Mouse (Mus musculus) cortical plate, adult 2 months (tissue): ENCODE results near the gene P2ry12. TPM values are rescaled to one million over a fixed set of nuclear protein-coding genes. Genes with fewer than 3 reads are reported as not detected.

Experiments
- H3K27ac ChIP-seq: fragments of 200-500 bp; 2 replicates; pipeline ENCODE4 v1.5.1; 2012; ENCODE audit warnings: low read length, control low read depth, inconsistent platforms; ENCODE audit not compliant: insufficient read depth
- H3K4me1 ChIP-seq: fragments of 200-500 bp; 2 replicates; pipeline ENCODE4 v1.6.1; 2011; ENCODE audit warnings: low read length; ENCODE audit not compliant: control insufficient read depth, insufficient read depth
- H3K4me3 ChIP-seq: fragments of 200-500 bp; 2 replicates; pipeline ENCODE4 v1.5.1; 2011; ENCODE audit warnings: mild to moderate bottlenecking, low read length, control low read depth; ENCODE audit not compliant: insufficient read depth
- CTCF ChIP-seq: fragments of 200-500 bp; IDR thresholded peaks from 2 replicates; pipeline ENCODE4 v1.5.1; 2011; ENCODE audit warnings: mild to moderate bottlenecking, control low read depth, low read length; ENCODE audit not compliant: insufficient read depth; ENCODE audit errors: extremely low read depth
- POLR2A ChIP-seq: fragments of 200-500 bp; IDR thresholded peaks from 2 replicates; pipeline ENCODE4 v1.6.1; 2011; ENCODE audit warnings: mild to moderate bottlenecking, low read length, control low read depth; ENCODE audit not compliant: insufficient read depth; ENCODE audit errors: extremely low read depth
- polyA plus RNA-seq: library from polyadenylated mRNA; depleted of rRNA; stranded (reverse); fragments of >200 nt; gene quantifications from 2 replicates; pipeline ENCODE4 v1.2.3, GENCODE M21; 2012

Gene P2ry12
- polyA plus RNA-seq, 1 experiment, result 91.0 TPM

GRCm38 (mm10) chr3:59277502-59278253, 15.0 kb upstream of the P2ry12 start:
- H3K4me3 ChIP-seq, result no peak overlapping the region
- H3K27ac ChIP-seq, result no peak overlapping the region
- H3K4me1 ChIP-seq, result no peaks in the 10 kb centered on the region
- no peak for TF ChIP-seq POLR2A
- no peak for TF ChIP-seq CTCF

GRCm38 (mm10) chr3:59270811-59271210, 8.1 kb upstream of the P2ry12 start:
- TF ChIP-seq CTCF (no peak), POLR2A (no peak)
- Histone ChIP-seq H3K4me3 (no peak overlapping the region), H3K4me1 (no peaks in the 10 kb centered on the region), H3K27ac (no peak overlapping the region)

- Histone ChIP-seq H3K4me1 (no peaks in the 10 kb centered on the region), H3K27ac (peak overlapping the region; percentile 33; the same call in 1 of the 2 replicates), H3K4me3 (no peak overlapping the region)
- TF ChIP-seq POLR2A (no peak), CTCF (no peak)
Measured at GRCm38 (mm10) chr3:59263988-59264387, 1.3 kb upstream of the P2ry12 start.

GRCm38 (mm10) chr3:59263417-59263816, 746 bp upstream of the P2ry12 start:
- Histone ChIP-seq H3K27ac (0 out of 2 replicates have a peak overlapping the region, but pooled peaks have one; percentile 33), H3K4me3 (no peak overlapping the region), H3K4me1 (no peaks in the 10 kb centered on the region)
- TF ChIP-seq CTCF, result no peak
- TF ChIP-seq POLR2A, result no peak

GRCm38 (mm10) chr3:59261709-59262472, 780 bp downstream of the P2ry12 start:
- Histone ChIP-seq H3K4me1 (no peaks in the 10 kb centered on the region), H3K27ac (no peak overlapping the region), H3K4me3 (no peak overlapping the region)
- no peak for TF ChIP-seq POLR2A
- no peak for TF ChIP-seq CTCF

- no peak overlapping the region for H3K27ac ChIP-seq
- H3K4me3 ChIP-seq, result no peak overlapping the region
- TF ChIP-seq POLR2A (no peak), CTCF (no peak)
- no peaks in the 10 kb centered on the region for H3K4me1 ChIP-seq
Measured at GRCm38 (mm10) chr3:59260745-59261144, 1.9 kb downstream of the P2ry12 start.

GRCm38 (mm10) chr3:59257740-59258664, 4.7 kb downstream of the P2ry12 start:
- Histone ChIP-seq H3K4me1 (no peaks in the 10 kb centered on the region), H3K4me3 (no peak overlapping the region), H3K27ac (no peak overlapping the region)
- TF ChIP-seq CTCF (no peak), POLR2A (no peak)

- Histone ChIP-seq H3K4me1 (no peaks in the 10 kb centered on the region), H3K4me3 (no peak overlapping the region), H3K27ac (no peak overlapping the region)
- TF ChIP-seq POLR2A (no peak), CTCF (no peak)
Measured at GRCm38 (mm10) chr3:59250454-59250853, 12.2 kb downstream of the P2ry12 start.

- peaks cover 2% of the 10 kb centered on the region; the same call in 1 of the 2 replicates for H3K4me1 ChIP-seq
- no peak overlapping the region for H3K27ac ChIP-seq
- H3K4me3 ChIP-seq, result no peak overlapping the region
- no peak for TF ChIP-seq POLR2A
- TF ChIP-seq CTCF, result no peak
Measured at GRCm38 (mm10) chr3:59248031-59248430, 14.6 kb downstream of the P2ry12 start.
